8 mouse cellular contexts compared by ENCODE assay signal in genomic region chr15:25117980-25118379, GRCm38 (mm10).
A peak's percentile ranks its signal among the peaks of the same experiment; 100 is the strongest.
DNase-seq lines count a peak whose midpoint lies in the region; ATAC-seq and TF ChIP-seq lines count a peak whose summit lies in the region.

No protein-coding gene starts in this region.

- TF ChIP-seq CTCF in lung, adult 2 months (IDR thresholded peaks at IDR 0.05; ENCODE audit: insufficient read depth, low read length) = no peak

- TF ChIP-seq POLR2A in lung, adult 2 months (IDR thresholded peaks at IDR 0.05; ENCODE audit: borderline replicate concordance, extremely low read depth, low read depth, low read length) = no peak

- peak; percentile 49 for DNase-seq in adrenal gland, postnatal 14 days
- DNase-seq in adrenal gland, adult 18-20 months (ENCODE audit: low spot score in 2 of 2) = no peak
- peak; percentile 56 for DNase-seq in lung, postnatal 10 days
- no peak for DNase-seq in lung, adult 2 months
- DNase-seq in embryo, embryonic 10 days (ENCODE audit: low spot score) = peak; percentile 85
- DNase-seq in heart, adult 8-10 months (ENCODE audit: low spot score) = no peak
- no peak for DNase-seq in gastrocnemius, adult 18-20 months (ENCODE audit: low spot score)

- 29% methylated on average over 3 of the region's 3 CpGs for WGBS in lung, adult 2 months

- H3K4me1 ChIP-seq in lung, adult 2 months (ENCODE audit: control insufficient read depth, insufficient read depth, low read length) = no peaks in the 10 kb centered on the region

- peak; percentile 76 for ATAC-seq in megakaryocyte progenitor cell, adult 5-6 weeks (replicated peaks; ENCODE audit: poor library complexity)

- no peak overlapping the region for H3K4me3 ChIP-seq in lung, adult 2 months (replicated peaks; ENCODE audit: extremely low read depth, low read depth, low read length)

Comparison
In these comparisons a context has a peak if more than half of its experiments do, and no peak if none do; other contexts are left out.
1. DNase-seq: peak in adrenal gland, postnatal 14 days (single experiment), lung, postnatal 10 days (single experiment) and embryo, embryonic 10 days (single experiment); none in adrenal gland, adult 18-20 months (0 of 2), lung, adult 2 months (single experiment), heart, adult 8-10 months (single experiment) and gastrocnemius, adult 18-20 months (single experiment).